Mouse (Mus musculus): Measurements from ENCODE around the gene 4930522H14Rik.

The 4930522H14Rik gene

GRCm38 (mm10) chr4:109475078-109475477, 56.0 kb downstream of the 4930522H14Rik start:
- DNase-seq, result no peak

DNA sequence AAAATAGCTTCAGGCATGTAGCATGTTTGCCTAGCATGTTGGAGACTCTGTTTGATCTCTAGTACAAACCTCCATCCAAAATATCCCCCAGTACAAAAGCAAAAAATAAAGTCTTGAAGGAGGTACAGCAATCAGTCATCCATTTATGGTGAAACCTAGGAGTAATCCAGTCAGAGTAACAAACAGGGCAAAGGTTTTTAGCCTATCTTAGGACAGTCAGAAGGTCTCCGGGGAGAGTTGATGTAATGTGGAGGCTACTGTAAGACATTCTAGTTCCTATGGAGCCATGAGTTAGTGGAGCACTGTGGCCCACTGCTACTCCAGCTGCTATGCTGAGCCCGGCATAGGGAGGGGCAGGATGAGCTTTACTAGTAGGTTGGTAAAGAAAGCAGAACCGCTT, 58.5 kb downstream of the 4930522H14Rik start:
- no peak for DNase-seq

GRCm38 (mm10) chr4:109471606-109472005, 59.5 kb downstream of the 4930522H14Rik start:
- no peak for DNase-seq

- DNase-seq, result no peak
Observed at GRCm38 (mm10) chr4:109467687-109468086, 63.4 kb downstream of the 4930522H14Rik start.

GRCm38 (mm10) chr4:109463892-109464291, 67.2 kb downstream of the 4930522H14Rik start:
- no peak for DNase-seq

GRCm38 (mm10) chr4:109460421-109461179, 70.5 kb downstream of the 4930522H14Rik start:
- DNase-seq, result no peak

GRCm38 (mm10) chr4:109456821-109457220, 74.3 kb downstream of the 4930522H14Rik start:
- no peak for DNase-seq
